Mouse (Mus musculus) liver, embryonic 16.5 days (tissue): Measurements from ENCODE around the gene Smyd1. TPM values are rescaled to one million over a fixed set of nuclear protein-coding genes. Genes with fewer than 3 reads are reported as not detected.
"Not testable (repeated sequence)": the region's sequence is repeated elsewhere in the genome, so short reads cannot be mapped to it uniquely, and the experiment has no call there.

Experiments used
- ATAC-seq: fragments of 200-750 bp; cut with Nextera tagmentation; 2 replicates; pipeline ENCODE4 v1.8.0; 2017; ENCODE audit warnings: low read depth, mild to moderate bottlenecking, moderate number of reproducible peaks, moderate library complexity
- H3K27ac ChIP-seq: fragments of 300-500 bp; sonication (generic); 2 replicates; pipeline ENCODE4 v1.5.1; 2014; ENCODE audit warnings: mild to moderate bottlenecking, low read length
- H3K27me3 ChIP-seq: fragments of 300-500 bp; sonication (generic); 2 replicates; pipeline ENCODE4 v1.6.1; 2014; ENCODE audit warnings: low read depth, low read length, mixed read lengths; ENCODE audit not compliant: control insufficient read depth, insufficient read depth
- H3K36me3 ChIP-seq: fragments of 300-500 bp; sonication (generic); 2 replicates; pipeline ENCODE4 v1.6.1; 2014; ENCODE audit warnings: mild to moderate bottlenecking; ENCODE audit not compliant: control insufficient read depth, insufficient read depth
- H3K4me1 ChIP-seq: fragments of 300-500 bp; sonication (generic); 2 replicates; pipeline ENCODE4 v1.6.1; 2014; ENCODE audit warnings: low read depth, low read length, mixed read lengths; ENCODE audit not compliant: control insufficient read depth
- H3K4me2 ChIP-seq: fragments of 300-500 bp; sonication (generic); 2 replicates; pipeline ENCODE4 v1.6.1; 2014; ENCODE audit warnings: low read depth, low read length, mixed read lengths
- H3K4me3 ChIP-seq: fragments of 300-500 bp; sonication (generic); 2 replicates; pipeline ENCODE4 v1.5.1; 2014; ENCODE audit warnings: low read depth, mild to moderate bottlenecking, low read length
- H3K9ac ChIP-seq: fragments of 300-500 bp; sonication (generic); 2 replicates; pipeline ENCODE4 v1.6.1; 2014; ENCODE audit warnings: low read depth, low read length
- H3K9me3 ChIP-seq: fragments of 300-500 bp; sonication (generic); replicated peaks from 2 replicates; pipeline ENCODE4 v1.6.1; 2016; ENCODE audit warnings: low read length; ENCODE audit not compliant: control insufficient read depth
- WGBS: fragments of 180-500 bp; shearing (Covaris S2); extraction: QIAGEN DNeasy Blood & Tissue Kit; methylation state at CpG from one replicate; pipeline ENCODE4 v1.1.7; 2014; ENCODE audit not compliant: insufficient replicate concordance; 5-methylcytosine and 5-hydroxymethylcytosine counted together
- polyA plus RNA-seq: library from polyadenylated mRNA; unstranded; fragments of >200 nt; fragmentation: Nextera tagmentation; extraction: Ambion mirVana; gene quantifications from 2 replicates; pipeline ENCODE4 v1.2.1, GENCODE M21; 2015

Smyd1 gene
- polyA plus RNA-seq, 1 experiment from 2014 or later = 0.64 TPM

DNA sequence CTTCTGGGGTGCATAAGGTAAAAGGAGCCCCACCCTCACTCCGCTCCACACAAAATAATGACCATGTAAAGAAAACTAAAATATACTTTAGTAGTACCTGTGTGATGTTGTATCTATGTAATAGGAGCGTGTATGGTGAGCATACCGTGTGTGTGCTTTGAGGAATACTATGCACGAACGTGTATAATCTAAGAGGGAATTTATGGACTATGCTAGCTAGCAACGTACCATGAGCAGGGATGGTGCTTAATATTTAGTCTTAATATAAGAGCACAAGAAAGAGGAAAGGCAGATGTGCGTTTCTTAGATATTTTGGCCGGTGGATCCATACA is 51.0 kb downstream of the Smyd1 start:
- Histone ChIP-seq H3K4me2 (peak overlapping the region; percentile 88), H3K9ac (peak overlapping the region; percentile 49), H3K36me3 (no peaks in the 10 kb centered on the region), H3K4me1 (peaks cover 13% of the 10 kb centered on the region), H3K9me3 (no peaks in the 10 kb centered on the region), H3K27ac (peak overlapping the region; percentile 86), H3K4me3 (peak overlapping the region; percentile 95), H3K27me3 (no peaks in the 10 kb centered on the region)
- peak; percentile 1 for ATAC-seq
- WGBS = 1% methylated on average over 8 of the region's 8 CpGs

DNA sequence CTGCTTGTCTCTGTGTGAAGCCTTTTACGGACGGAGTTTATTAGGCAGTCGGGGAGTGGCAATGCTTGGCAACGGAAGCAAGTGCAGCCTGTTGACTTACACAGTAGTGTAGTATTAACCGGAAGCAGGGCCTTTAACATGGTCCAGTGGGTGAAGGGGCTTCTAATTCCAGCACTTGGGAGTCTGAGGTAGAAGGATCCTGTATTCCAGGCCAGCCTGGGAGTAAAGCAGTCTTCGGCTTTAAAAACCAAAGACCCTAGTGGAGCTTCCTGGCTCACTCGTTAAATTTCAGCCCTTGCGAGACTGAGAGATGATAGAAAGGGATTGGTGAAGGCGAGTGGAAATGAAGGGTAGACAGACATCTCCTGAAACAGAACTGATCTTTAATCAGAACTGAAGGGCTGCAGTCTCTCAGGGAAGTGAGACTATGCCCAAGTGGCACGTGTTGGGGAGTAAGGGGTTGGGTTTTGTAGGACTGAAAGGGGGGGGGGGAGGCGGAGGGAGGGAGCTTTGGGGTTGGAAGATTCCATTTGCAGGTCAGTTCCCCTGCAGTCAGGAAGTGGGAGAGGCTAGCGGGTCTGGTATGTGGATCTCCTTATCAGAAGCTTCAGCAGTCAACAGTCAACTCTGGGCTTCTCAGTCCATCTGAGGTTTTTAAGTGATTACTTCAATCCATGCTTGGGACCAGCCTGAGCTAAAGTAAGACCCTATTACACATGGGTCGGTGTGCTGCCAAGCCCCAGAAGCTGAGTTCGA is 51.6 kb downstream of the Smyd1 start:
- WGBS = 17% methylated on average over 13 of the region's 14 CpGs
- ATAC-seq = peak; percentile 43
- Histone ChIP-seq H3K4me1 (peaks cover 13% of the 10 kb centered on the region), H3K27ac (peak overlapping the region; percentile 86), H3K36me3 (no peaks in the 10 kb centered on the region), H3K9me3 (no peaks in the 10 kb centered on the region), H3K9ac (peak overlapping the region; percentile 49), H3K27me3 (no peaks in the 10 kb centered on the region), H3K4me2 (peak overlapping the region; percentile 88), H3K4me3 (peak overlapping the region; percentile 95)

DNA sequence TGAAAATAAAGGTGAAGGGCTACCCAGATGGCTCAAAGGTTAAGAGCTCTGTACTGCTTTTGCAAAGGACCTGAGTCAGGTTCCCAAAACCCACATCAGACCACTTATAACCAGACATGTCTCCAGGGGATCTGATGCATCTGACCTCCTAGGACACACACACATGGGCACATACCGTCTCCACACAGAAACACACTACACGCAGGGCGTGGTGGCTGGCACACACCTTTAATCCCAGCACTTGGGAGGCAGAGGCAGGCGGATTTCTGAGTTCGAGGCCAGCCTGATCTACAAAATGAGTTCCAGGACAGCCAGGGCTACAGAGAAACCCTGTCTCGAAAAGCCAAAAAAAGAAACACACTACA is 52.4 kb downstream of the Smyd1 start:
- H3K27ac ChIP-seq, H3K36me3 ChIP-seq, H3K4me2 ChIP-seq, H3K9ac ChIP-seq, H3K27me3 ChIP-seq, ATAC-seq, H3K9me3 ChIP-seq, H3K4me3 ChIP-seq: not testable (repeated sequence)
- peaks cover 13% of the 10 kb centered on the region for H3K4me1 ChIP-seq
- WGBS = 85% methylated on average over 6 of the region's 6 CpGs

DNA sequence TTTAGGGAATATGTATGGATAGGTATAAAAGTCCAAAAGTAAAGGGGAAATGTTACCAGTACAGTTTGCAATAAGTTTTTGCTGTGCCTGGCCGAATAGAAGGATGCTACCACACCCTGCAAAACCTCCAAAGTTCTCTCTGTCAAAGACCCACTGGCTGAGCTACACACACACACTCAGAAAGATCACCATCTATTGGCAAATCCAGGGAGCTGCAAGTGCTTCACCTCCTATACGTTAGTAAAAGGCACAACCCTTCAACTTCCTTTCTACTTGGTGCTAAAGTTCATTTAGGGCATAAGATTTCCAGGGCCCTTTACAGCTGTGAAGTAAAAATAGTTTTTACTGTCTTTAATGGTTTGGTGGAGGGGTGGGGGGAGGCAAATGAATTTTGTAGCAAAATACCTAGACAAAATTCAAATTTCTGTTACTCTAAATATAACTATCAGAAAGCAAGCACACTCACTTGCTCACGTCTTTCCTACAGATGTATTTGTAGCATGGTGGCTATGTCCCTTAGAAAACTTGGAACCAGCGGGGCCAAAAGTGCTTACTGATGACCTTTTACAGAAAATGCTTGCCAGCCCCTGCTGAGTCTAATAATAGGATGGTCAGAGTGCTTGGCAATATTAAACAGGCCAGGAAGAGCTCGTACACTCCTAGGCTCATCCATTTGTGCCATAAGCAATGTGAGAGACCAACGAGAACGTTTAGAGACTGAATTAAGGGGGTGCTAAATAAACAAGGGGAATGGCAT is 52.9 kb downstream of the Smyd1 start:
- H3K27me3 ChIP-seq = no peaks in the 10 kb centered on the region
- no peaks in the 10 kb centered on the region for H3K9me3 ChIP-seq
- WGBS = 41% methylated on average over 7 of the region's 7 CpGs
- no peak overlapping the region for H3K27ac ChIP-seq
- H3K4me2 ChIP-seq = no peak overlapping the region
- peaks cover 13% of the 10 kb centered on the region for H3K4me1 ChIP-seq
- H3K4me3 ChIP-seq = no peak overlapping the region
- H3K36me3 ChIP-seq = no peaks in the 10 kb centered on the region
- no peak for ATAC-seq
- no peak overlapping the region for H3K9ac ChIP-seq

DNA sequence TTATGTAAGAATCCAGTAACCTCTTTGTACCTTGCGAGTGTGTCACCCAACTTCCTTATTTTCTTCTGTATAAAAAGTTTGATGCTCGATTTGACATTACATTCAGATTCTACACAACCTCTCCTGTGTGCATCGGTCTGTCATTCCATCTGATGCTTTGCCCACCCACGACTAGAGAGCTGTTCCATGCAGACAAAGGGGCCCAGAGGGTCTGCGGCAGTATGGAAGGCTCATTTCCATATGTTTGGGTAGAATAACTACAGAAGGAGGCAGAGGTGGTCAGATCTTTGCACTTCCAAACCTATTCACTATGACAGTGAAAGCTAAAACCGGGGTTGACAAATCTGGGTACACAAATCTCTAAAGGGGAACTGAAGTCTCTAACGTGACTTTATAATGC is 54.4 kb downstream of the Smyd1 start:
- not testable (repeated sequence) for ATAC-seq, H3K9me3 ChIP-seq, H3K27me3 ChIP-seq, H3K36me3 ChIP-seq, H3K4me2 ChIP-seq, H3K4me3 ChIP-seq, H3K27ac ChIP-seq, H3K4me1 ChIP-seq, H3K9ac ChIP-seq
- 61% methylated on average over 7 of the region's 7 CpGs for WGBS

DNA sequence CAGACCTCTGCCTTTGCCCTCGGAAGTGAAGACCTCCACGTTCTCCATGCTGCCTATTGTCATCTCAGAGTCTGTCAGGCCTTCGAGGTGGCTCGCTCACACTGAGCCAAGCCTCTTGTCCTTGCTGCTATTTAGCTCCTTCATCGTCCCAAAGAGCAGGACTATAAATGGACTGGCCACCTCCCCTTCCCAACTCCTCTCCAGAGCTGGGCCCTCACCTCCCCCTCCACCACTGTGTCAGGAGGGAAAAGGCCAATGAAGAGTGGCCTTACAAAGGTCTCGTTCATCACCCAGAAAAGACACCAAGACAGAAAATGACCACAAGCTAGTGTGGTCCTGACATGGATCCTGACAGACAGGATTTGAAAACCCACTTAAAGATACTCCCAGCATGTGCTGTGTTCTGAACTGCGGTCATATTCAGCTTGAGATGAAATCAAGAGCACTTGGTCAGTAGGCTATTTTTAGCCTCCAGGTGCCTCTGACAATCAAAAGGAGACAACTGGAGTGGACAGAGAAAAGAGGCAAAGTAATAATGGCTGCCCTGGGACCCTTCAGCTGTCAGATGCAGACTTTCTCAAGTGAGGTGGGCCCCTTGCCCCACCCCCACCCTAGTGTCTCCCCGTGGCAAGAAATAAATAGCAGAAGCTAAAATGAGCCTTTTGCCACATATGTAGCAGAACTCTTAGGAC is 59.7 kb downstream of the Smyd1 start:
- no peak overlapping the region for H3K4me2 ChIP-seq
- H3K36me3 ChIP-seq = no peaks in the 10 kb centered on the region
- no peaks in the 10 kb centered on the region for H3K9me3 ChIP-seq
- no peak overlapping the region for H3K27ac ChIP-seq
- 63% methylated on average over 8 of the region's 8 CpGs for WGBS
- no peak overlapping the region for H3K4me3 ChIP-seq
- peaks cover 6% of the 10 kb centered on the region for H3K4me1 ChIP-seq
- no peak for ATAC-seq
- H3K9ac ChIP-seq = no peak overlapping the region
- no peaks in the 10 kb centered on the region for H3K27me3 ChIP-seq

DNA sequence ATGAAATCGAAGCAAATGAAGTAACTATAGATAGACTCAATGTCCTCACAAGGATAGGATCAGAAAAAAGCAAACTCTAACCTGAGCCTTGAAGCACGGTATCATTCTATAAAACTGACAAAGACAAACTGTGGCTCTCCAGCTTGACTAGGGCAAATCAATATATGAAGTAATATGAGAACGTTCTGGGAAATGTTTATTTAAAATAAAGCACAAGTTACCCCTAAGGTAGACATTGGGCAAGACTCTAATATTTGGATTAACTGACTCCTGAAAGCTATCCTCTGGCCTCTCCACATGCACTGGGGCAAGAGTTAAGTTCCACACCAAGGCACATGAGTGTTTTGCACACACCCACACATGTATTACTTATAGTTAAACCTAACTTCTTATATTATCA is 61.0 kb downstream of the Smyd1 start:
- Histone ChIP-seq H3K27me3 (no peaks in the 10 kb centered on the region), H3K4me1 (peaks cover 6% of the 10 kb centered on the region), H3K4me3 (no peak overlapping the region), H3K9me3 (no peaks in the 10 kb centered on the region), H3K4me2 (no peak overlapping the region), H3K36me3 (no peaks in the 10 kb centered on the region), H3K27ac (no peak overlapping the region), H3K9ac (no peak overlapping the region)
- peak; percentile 37; the same call in 1 of the 2 replicates for ATAC-seq
- WGBS = 49% methylated on average over 3 of the region's 3 CpGs

DNA sequence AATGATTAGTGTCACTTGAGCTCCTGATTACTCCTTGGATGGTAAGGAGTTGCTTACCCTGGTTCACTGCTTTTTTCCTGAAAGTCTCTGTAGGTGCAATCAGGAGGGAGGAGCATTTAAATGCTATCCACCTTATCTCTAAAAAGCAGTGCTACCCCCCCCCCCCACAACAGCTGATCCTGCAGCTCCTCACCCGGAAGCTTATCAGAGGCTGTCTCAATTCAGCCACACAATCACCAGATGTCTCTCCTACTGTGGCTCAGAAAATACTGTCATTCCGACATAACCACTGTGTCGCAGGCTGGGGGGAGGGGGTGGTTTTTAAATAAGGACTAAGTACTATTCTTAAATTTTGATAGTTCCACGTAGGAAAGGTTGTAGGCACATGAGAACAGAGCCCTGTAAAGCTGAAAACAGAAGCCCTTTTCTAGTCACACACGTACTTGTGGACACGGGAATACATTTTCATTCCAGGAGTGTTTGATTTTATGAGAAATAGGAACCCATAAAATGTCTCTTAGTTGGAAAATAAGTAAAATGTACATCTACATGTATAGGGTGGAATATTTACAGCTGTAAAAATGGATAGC is 61.9 kb downstream of the Smyd1 start:
- Histone ChIP-seq H3K4me1 (peaks cover 6% of the 10 kb centered on the region), H3K27me3 (no peaks in the 10 kb centered on the region), H3K36me3 (no peaks in the 10 kb centered on the region), H3K4me3 (no peak overlapping the region), H3K27ac (no peak overlapping the region), H3K9ac (no peak overlapping the region), H3K9me3 (no peaks in the 10 kb centered on the region), H3K4me2 (no peak overlapping the region)
- ATAC-seq = peak; percentile 68
- 14% methylated on average over 6 of the region's 6 CpGs for WGBS
